Mouse (Mus musculus): ENCODE measurements at regions not wholly inside any gene's neighbourhood (a gene's known extent, or its start where the extent isn't known, plus 50 kb on each side); places are given as distances from the start of the nearest gene placed in this dataset.

GRCm38 (mm10) chr5:28714978-28715377 lies 247.9 kb upstream of the Shh start:
- H3K9ac ChIP-seq (ENCODE audit: low read depth, low read length), result no peak overlapping the region
- TF ChIP-seq POLR2A (IDR thresholded peaks at IDR 0.05; ENCODE audit: insufficient read depth, low read depth, low read length) (no peak), EP300 (IDR thresholded peaks at IDR 0.05; ENCODE audit: insufficient read depth, low read depth, low read length) (no peak), CTCF (IDR thresholded peaks at IDR 0.05) (no peak)
- H3K27me3 ChIP-seq (ENCODE audit: control insufficient read depth, insufficient read depth, low read length), result no peaks in the 10 kb centered on the region
- H3K79me2 ChIP-seq (replicated peaks; ENCODE audit: control insufficient read depth, insufficient read depth, low read length), result no peaks in the 10 kb centered on the region
- DNase-seq, result no peak
- 85% methylated on average over 4 of the region's 4 CpGs for whole genome bisulfite sequencing
- no peaks in the 10 kb centered on the region for H3K4me1 ChIP-seq (ENCODE audit: control insufficient read depth, insufficient read depth, low read length)
- no peak overlapping the region for H3K27ac ChIP-seq
- no peaks in the 10 kb centered on the region for H3K36me3 ChIP-seq (ENCODE audit: control insufficient read depth, insufficient read depth, low read length)
- intact Hi-C loops (cut with DNase I), result no loop called here
- H3K4me3 ChIP-seq, result no peak overlapping the region

- Histone ChIP-seq H3K27me3 (ENCODE audit: control insufficient read depth, insufficient read depth, low read length) (no peaks in the 10 kb centered on the region), H3K9ac (ENCODE audit: low read depth, low read length) (no peak overlapping the region), H3K4me3 (no peak overlapping the region), H3K27ac (no peak overlapping the region), H3K4me1 (ENCODE audit: control insufficient read depth, insufficient read depth, low read length) (no peaks in the 10 kb centered on the region), H3K36me3 (ENCODE audit: control insufficient read depth, insufficient read depth, low read length) (no peaks in the 10 kb centered on the region), H3K79me2 (replicated peaks; ENCODE audit: control insufficient read depth, insufficient read depth, low read length) (no peaks in the 10 kb centered on the region)
- TF ChIP-seq POLR2A (IDR thresholded peaks at IDR 0.05; ENCODE audit: insufficient read depth, low read depth, low read length) (no peak), EP300 (IDR thresholded peaks at IDR 0.05; ENCODE audit: insufficient read depth, low read depth, low read length) (no peak), CTCF (IDR thresholded peaks at IDR 0.05) (no peak)
- intact Hi-C loops (cut with DNase I), result no loop called here
- no peak for DNase-seq
- 49% methylated on average over 4 of the region's 4 CpGs for WGBS
These were observed 243.5 kb upstream of the Shh start for GRCm38 (mm10) chr5:28710517-28710916.

- no peak for TF ChIP-seq POLR2A (IDR thresholded peaks at IDR 0.05; ENCODE audit: insufficient read depth, low read depth, low read length)
- no peak for TF ChIP-seq EP300 (IDR thresholded peaks at IDR 0.05; ENCODE audit: insufficient read depth, low read depth, low read length)
- no peak for TF ChIP-seq CTCF (IDR thresholded peaks at IDR 0.05)
- WGBS, result 57% methylated on average over 2 of the region's 2 CpGs
- Histone ChIP-seq H3K4me1 (ENCODE audit: control insufficient read depth, insufficient read depth, low read length) (no peaks in the 10 kb centered on the region), H3K4me3 (no peak overlapping the region), H3K79me2 (replicated peaks; ENCODE audit: control insufficient read depth, insufficient read depth, low read length) (no peaks in the 10 kb centered on the region), H3K27ac (no peak overlapping the region), H3K36me3 (ENCODE audit: control insufficient read depth, insufficient read depth, low read length) (no peaks in the 10 kb centered on the region), H3K27me3 (ENCODE audit: control insufficient read depth, insufficient read depth, low read length) (no peaks in the 10 kb centered on the region), H3K9ac (ENCODE audit: low read depth, low read length) (no peak overlapping the region)
- intact Hi-C loops (cut with DNase I), result no loop called here
- no peak for DNase-seq
These were observed 242.6 kb upstream of the Shh start for GRCm38 (mm10) chr5:28709626-28710025.

GRCm38 (mm10) chr5:28704359-28704758 lies 237.3 kb upstream of the Shh start:
- H3K9ac ChIP-seq (ENCODE audit: low read depth, low read length), result no peak overlapping the region
- H3K27ac ChIP-seq, result no peak overlapping the region
- H3K4me3 ChIP-seq, result no peak overlapping the region
- TF ChIP-seq POLR2A (IDR thresholded peaks at IDR 0.05; ENCODE audit: insufficient read depth, low read depth, low read length) (no peak), EP300 (IDR thresholded peaks at IDR 0.05; ENCODE audit: insufficient read depth, low read depth, low read length) (no peak), CTCF (IDR thresholded peaks at IDR 0.05) (no peak)
- no peaks in the 10 kb centered on the region for H3K36me3 ChIP-seq (ENCODE audit: control insufficient read depth, insufficient read depth, low read length)
- DNase-seq, result no peak
- H3K27me3 ChIP-seq (ENCODE audit: control insufficient read depth, insufficient read depth, low read length), result no peaks in the 10 kb centered on the region
- no peaks in the 10 kb centered on the region for H3K4me1 ChIP-seq (ENCODE audit: control insufficient read depth, insufficient read depth, low read length)
- no peaks in the 10 kb centered on the region for H3K79me2 ChIP-seq (replicated peaks; ENCODE audit: control insufficient read depth, insufficient read depth, low read length)
- 75% methylated on average over 1 of the region's 1 CpGs for WGBS
- intact Hi-C loops (cut with DNase I), result no loop called here

GRCm38 (mm10) chr5:28696966-28697365 lies 229.9 kb upstream of the Shh start:
- WGBS, result 62% methylated on average over 3 of the region's 3 CpGs
- Histone ChIP-seq H3K4me3 (no peak overlapping the region), H3K9ac (ENCODE audit: low read depth, low read length) (no peak overlapping the region), H3K4me1 (ENCODE audit: control insufficient read depth, insufficient read depth, low read length) (no peaks in the 10 kb centered on the region), H3K27ac (no peak overlapping the region), H3K27me3 (ENCODE audit: control insufficient read depth, insufficient read depth, low read length) (no peaks in the 10 kb centered on the region), H3K36me3 (ENCODE audit: control insufficient read depth, insufficient read depth, low read length) (no peaks in the 10 kb centered on the region), H3K79me2 (replicated peaks; ENCODE audit: control insufficient read depth, insufficient read depth, low read length) (no peaks in the 10 kb centered on the region)
- TF ChIP-seq CTCF (IDR thresholded peaks at IDR 0.05), result no peak
- TF ChIP-seq POLR2A (IDR thresholded peaks at IDR 0.05; ENCODE audit: insufficient read depth, low read depth, low read length), result no peak
- no peak for TF ChIP-seq EP300 (IDR thresholded peaks at IDR 0.05; ENCODE audit: insufficient read depth, low read depth, low read length)
- DNase-seq, result no peak
- intact Hi-C loops (cut with DNase I), result no loop called here

GRCm38 (mm10) chr5:28690110-28690509 lies 223.1 kb upstream of the Shh start:
- intact Hi-C loops (cut with DNase I), result no loop called here
- 70% methylated on average over 6 of the region's 6 CpGs for WGBS
- Histone ChIP-seq H3K27ac (no peak overlapping the region), H3K36me3 (ENCODE audit: control insufficient read depth, insufficient read depth, low read length) (no peaks in the 10 kb centered on the region), H3K4me3 (no peak overlapping the region), H3K4me1 (ENCODE audit: control insufficient read depth, insufficient read depth, low read length) (no peaks in the 10 kb centered on the region), H3K27me3 (ENCODE audit: control insufficient read depth, insufficient read depth, low read length) (no peaks in the 10 kb centered on the region), H3K9ac (ENCODE audit: low read depth, low read length) (no peak overlapping the region), H3K79me2 (replicated peaks; ENCODE audit: control insufficient read depth, insufficient read depth, low read length) (no peaks in the 10 kb centered on the region)
- TF ChIP-seq POLR2A (IDR thresholded peaks at IDR 0.05; ENCODE audit: insufficient read depth, low read depth, low read length) (no peak), EP300 (IDR thresholded peaks at IDR 0.05; ENCODE audit: insufficient read depth, low read depth, low read length) (no peak), CTCF (IDR thresholded peaks at IDR 0.05) (no peak)
- no peak for DNase-seq

All from heart, adult 2 months (tissue).